Mouse (Mus musculus): ENCODE data around the gene Bnc2.

DNA sequence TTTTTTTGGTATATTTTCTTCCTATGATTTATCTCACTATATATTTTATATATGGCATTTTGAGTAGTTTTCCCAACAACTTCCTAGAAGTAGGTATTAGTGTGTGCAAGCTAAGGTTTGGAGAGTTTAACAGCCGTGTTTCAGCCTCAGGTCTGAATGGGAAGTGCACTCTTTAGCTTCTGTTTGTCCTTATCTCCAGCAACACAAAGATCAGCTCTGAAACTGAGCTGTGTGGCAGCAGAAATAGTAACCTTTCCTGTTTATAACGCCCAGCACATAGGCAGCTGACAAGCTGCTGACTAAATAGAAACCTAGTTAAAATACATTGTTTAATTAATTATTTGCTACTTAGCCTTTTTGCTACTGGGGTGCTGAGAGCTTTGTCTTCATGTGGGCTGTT lies 353.5 kb downstream of the Bnc2 start:
- TF ChIP-seq CTCF (IDR thresholded peaks at IDR 0.05; ENCODE audit: extremely low read depth, insufficient read length, insufficient replicate concordance, low read depth, low read length) (no peak), POLR2A (IDR thresholded peaks at IDR 0.05; ENCODE audit: low read depth, low read length) (no peak)
